Mouse (Mus musculus) brain, adult 2 months (tissue): ENCODE data around the gene Stk35.
"Not testable (repeated sequence)": the region's sequence is repeated elsewhere in the genome, so short reads cannot be mapped to it uniquely, and the experiment has no call there.

Source experiments
- DNase-seq: peaks from one replicate; pipeline ENCODE4 v3.0.0; 2011; ENCODE audit warnings: low read depth, low spot score

The Stk35 gene

GRCm38 (mm10) chr2:129834881-129835280, 34.6 kb downstream of the Stk35 start:
- DNase-seq = no peak

GRCm38 (mm10) chr2:129836921-129837320, 36.6 kb downstream of the Stk35 start:
- no peak for DNase-seq

- no peak for DNase-seq
Observed at GRCm38 (mm10) chr2:129838321-129838720, 38.0 kb downstream of the Stk35 start.

GRCm38 (mm10) chr2:129845826-129846225, 45.5 kb downstream of the Stk35 start:
- no peak for DNase-seq

GRCm38 (mm10) chr2:129846501-129846900, 46.2 kb downstream of the Stk35 start:
- no peak for DNase-seq

GRCm38 (mm10) chr2:129849078-129849477, 48.8 kb downstream of the Stk35 start:
- DNase-seq = not testable (repeated sequence)

- peak; percentile 70 for DNase-seq
Observed at GRCm38 (mm10) chr2:129851512-129851911, 51.2 kb downstream of the Stk35 start.

GRCm38 (mm10) chr2:129863256-129863655, 62.9 kb downstream of the Stk35 start:
- peak; percentile 40 for DNase-seq

GRCm38 (mm10) chr2:129864958-129865357, 64.6 kb downstream of the Stk35 start:
- peak; percentile 95 for DNase-seq

- no peak for DNase-seq
Observed at GRCm38 (mm10) chr2:129869151-129869550, 68.8 kb downstream of the Stk35 start.

GRCm38 (mm10) chr2:129871246-129871645, 70.9 kb downstream of the Stk35 start:
- DNase-seq = no peak

- DNase-seq = peak; percentile 55
Observed at GRCm38 (mm10) chr2:129872071-129872470, 71.8 kb downstream of the Stk35 start.

- DNase-seq = peak; percentile 93
Observed at GRCm38 (mm10) chr2:129873489-129873888, 73.2 kb downstream of the Stk35 start.

- peak; percentile 65 for DNase-seq
Observed at GRCm38 (mm10) chr2:129874084-129874483, 73.8 kb downstream of the Stk35 start.

- DNase-seq = peak; percentile 48
Observed at GRCm38 (mm10) chr2:129874509-129875095, 74.3 kb downstream of the Stk35 start.

- peak; percentile 41 for DNase-seq
Observed at GRCm38 (mm10) chr2:129876935-129877334, 76.6 kb downstream of the Stk35 start.

GRCm38 (mm10) chr2:129879817-129880216, 79.5 kb downstream of the Stk35 start:
- peak; percentile 83 for DNase-seq

- no peak for DNase-seq
Observed at GRCm38 (mm10) chr2:129880226-129880625, 79.9 kb downstream of the Stk35 start.

- no peak for DNase-seq
Observed at GRCm38 (mm10) chr2:129881886-129882285, 81.6 kb downstream of the Stk35 start.
